Mouse (Mus musculus): ENCODE measurements around the gene Dcp1a.
"Not testable (repeated sequence)": the region's sequence is repeated elsewhere in the genome, so short reads cannot be mapped to it uniquely, and the experiment has no call there.

Gene Dcp1a

DNA sequence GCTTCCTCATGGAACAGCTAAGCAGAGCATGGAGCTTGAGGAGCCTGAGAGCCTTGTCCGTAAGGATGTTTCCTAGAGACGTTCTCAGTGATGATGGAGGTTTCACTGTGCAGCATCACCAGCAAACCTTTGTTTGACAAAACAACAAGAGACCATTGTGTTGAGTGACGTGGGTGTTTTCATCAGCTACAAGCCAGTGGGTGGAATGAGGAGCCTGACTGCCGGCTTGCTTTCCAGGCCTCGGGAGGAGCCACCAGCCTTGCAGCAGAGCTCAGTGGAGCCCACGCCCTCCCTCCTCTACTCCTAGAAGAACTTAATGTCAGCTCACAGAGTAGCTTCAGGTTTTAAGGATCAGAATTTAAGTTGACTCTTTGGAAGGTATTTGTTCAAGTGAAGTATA, 44.0 kb downstream of the Dcp1a start:
- DNase-seq: no peak

DNA sequence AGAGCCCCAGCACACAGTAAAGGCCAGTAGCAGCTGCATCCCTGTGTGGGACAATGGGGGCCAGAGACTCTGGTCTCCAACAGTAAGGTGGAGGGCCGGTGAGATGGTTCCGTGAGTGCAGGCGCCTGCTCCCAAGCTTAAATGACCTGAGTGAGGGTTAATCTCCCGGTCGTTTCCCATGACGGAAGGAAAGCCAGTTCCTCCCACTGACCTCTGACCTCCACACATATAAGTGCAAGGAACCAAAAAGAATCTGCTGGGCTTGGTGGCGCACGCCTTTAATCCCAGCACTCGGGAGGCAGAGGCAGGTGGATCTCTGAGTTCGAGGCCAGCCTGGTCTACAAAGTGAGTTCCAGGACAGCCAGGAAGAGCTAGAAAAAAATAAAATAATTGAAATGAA, 49.1 kb downstream of the Dcp1a start:
- DNase-seq: no peak

DNA sequence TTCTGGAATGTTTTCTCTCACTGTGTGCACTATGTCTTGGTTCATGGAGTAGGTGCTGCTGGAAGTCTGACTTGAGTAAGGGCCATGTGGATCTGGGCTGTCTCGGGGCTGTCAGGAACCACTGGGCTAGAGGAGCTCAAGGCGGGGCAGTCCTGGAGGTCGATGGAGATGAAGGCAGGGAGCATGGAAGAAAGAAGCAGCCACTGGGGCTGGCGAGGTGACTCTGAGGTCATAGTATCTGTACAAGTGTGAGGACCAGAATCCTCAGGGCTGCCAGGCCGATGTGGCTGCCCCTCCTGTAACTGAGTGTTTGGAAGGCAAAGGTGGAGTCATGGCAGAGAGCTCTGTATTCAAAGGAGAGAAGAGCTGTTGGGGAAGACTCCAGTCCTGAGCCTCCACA, 49.6 kb downstream of the Dcp1a start:
- no peak for DNase-seq

DNA sequence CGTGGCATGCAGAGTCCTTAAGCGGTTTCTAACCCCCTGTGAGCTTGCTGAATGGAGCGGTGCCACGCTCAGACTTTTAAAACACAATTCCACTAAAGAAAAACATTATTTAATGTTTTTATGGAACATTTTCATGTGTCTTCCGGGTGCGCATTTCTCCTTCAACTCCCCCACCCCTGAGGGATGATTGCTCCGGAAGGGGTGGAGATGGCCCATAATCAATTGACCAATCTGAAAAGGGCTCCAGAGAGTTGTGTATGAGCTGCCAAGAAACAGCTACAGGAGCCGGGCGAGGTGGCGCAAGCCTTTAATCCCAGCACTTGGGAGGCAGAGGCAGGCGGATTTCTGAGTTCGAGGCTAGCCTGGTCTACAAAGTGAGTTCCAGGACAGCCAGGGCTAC, 50.1 kb downstream of the Dcp1a start:
- DNase-seq: no peak

DNA sequence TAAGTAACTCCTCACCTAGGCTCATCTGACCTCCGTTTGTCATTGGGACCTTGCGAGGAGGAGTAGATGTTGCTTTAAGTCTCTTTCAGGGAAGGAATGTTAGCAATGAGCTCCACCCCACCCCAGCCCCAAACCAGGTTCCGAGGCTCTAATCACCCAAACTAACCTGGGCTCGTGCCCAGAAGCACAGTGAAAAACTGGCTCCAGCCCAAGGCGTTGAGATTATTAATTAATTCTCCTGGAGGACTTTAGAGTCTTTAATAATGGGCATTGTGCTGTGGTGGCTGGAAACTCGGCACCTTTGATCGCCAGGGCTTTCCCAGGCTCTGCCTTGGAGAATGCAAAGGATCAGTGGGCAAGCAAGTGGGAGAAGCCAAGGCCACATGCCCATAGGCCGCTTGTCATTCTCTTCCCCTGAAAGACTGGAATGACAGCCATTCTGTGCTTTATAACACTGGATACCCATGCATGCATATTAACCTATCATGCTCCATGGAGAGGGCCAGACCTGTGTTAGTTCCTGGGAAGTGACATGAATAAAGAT, 51.5 kb downstream of the Dcp1a start:
- DNase-seq: no peak

DNA sequence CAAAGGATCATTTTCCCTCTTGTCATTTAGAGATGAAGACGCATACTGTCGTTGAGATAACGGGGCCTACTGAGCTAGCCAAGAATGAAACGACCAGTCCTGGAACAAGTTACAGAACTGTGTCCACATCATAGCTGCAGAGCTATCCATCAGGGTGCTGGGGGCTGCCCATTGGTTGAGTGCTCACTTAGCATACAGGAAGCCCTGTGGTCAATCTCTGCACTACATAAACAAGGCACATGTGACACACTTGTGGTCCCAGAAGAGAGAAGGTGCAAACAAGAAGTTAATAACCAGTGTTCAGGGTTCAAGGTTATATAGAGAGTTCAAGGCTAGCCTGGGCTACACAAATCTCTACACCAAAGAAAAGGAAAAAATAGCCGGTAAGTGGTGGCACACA, 52.1 kb downstream of the Dcp1a start:
- no peak for DNase-seq

DNA sequence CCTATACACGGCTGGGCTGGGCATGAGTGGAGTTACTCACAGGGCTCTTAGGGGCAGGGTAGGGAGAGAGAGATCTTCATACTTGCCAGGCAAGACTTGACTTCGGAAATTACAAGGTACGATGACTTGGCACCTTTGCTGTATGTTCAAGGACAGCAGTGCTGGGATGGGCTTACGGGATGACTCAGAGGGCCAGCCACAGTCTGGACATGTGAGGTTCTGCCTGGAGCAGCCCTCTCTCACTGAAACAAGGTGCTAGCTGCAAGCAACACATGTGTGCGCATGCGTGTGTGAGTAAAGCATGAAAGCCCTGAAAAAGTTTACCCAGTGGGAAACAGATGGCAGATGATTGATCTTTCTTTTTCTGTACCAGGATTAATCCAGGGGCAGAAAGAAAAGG, 52.6 kb downstream of the Dcp1a start:
- DNase-seq: no peak

DNA sequence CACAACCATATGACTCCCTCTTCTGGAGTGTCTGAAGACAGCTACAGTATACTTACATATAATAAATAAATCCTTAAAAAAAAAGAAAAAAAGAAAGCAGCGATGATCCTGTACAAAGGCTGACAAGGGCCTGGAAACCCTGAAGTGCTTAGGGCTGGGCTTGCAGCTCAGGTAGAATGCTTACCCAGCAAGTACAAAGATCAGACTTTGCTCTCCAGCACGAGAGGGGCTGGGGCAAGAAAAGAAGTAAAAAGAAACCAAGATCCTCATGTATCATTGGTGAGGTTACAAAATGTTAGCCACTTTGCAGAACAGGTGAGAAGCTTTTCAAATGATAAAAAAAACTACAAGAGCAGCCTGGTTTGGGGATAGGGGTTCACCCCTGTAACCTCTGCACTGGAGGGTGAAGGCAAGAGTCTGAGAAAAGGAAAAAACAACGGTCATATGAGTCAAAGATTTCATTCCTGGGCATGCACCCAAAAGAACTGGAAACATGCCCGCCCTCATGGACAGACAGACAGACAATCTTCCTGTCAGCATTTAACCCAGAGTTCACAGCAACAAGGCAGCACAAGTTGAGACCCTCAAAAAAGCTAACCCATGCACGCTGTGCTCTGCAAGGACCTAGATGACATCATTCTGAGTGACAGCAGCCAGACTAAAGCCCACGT, 54.6 kb downstream of the Dcp1a start:
- DNase-seq: no peak

DNA sequence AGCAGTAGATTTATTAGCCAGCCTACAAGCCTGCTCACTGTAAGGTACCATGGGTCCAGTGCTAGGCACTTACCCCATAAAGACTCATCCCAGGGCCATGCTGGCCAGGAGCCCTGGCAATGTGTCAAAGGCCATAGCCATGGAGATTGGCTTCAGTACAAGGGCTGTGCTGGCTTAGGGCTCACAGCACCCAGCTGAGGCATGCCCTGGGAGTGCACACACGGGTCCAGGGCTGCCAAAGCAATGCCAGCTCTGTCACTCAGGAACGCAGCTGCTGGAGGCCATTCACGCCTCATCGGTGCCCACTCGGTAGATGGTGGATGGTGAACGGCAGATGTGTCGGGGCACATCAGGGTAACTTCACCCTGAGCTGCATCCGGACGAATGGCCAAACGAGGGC, 62.2 kb downstream of the Dcp1a start:
- no peak for DNase-seq

DNA sequence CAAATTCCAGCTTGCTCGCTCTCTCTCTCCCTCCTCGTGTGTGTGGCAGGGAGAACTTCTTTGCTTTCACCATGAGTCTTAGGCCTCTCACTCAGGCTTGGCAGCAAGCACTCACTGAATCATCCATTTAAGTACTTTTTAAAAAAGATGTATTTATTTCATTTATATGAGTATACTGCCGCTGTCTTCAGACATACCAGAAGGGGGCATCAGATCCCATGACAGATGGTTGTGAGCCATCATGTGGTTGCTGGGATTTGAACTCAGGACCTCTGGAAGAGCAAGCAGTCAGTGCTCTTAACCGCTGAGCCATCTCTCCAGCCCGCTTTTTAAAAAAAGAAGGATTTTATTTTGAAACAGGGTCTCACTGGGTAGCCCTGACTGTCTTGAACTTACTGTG, 64.0 kb downstream of the Dcp1a start:
- DNase-seq: not testable (repeated sequence)

DNA sequence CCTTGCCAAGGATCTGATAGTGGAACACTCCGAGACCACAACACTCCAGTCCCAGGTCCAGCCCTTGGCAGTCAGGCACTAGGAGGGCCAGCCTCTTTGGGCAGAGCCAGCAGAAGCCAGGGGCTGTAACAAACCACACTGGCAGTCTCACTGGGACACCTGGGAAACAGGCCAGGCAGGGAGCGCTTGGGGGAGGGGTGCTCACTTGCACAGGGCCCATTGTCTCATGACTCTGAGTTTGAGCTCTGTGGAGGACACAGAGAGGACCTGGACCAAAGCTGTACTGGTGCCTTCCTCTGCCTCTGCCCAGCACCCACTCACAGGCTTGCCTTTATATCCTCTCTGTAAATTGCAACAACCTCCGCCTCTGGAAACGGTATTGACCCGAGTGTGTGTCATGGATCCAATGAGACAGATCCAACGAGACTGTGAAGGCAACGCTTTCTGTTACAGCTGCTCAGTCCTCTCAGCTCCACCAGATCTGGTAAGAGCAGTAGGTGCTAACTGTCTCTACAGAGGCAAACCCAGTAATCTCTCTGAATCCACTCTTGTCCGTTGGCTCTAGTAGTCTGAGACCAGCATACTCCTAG, 68.9 kb downstream of the Dcp1a start, which contains the start of gene Tkt:
TSS of gene Tkt (plus strand) at position 229 of the 590 bp plus-strand sequence.
- peak; percentile 53 for DNase-seq

DNA sequence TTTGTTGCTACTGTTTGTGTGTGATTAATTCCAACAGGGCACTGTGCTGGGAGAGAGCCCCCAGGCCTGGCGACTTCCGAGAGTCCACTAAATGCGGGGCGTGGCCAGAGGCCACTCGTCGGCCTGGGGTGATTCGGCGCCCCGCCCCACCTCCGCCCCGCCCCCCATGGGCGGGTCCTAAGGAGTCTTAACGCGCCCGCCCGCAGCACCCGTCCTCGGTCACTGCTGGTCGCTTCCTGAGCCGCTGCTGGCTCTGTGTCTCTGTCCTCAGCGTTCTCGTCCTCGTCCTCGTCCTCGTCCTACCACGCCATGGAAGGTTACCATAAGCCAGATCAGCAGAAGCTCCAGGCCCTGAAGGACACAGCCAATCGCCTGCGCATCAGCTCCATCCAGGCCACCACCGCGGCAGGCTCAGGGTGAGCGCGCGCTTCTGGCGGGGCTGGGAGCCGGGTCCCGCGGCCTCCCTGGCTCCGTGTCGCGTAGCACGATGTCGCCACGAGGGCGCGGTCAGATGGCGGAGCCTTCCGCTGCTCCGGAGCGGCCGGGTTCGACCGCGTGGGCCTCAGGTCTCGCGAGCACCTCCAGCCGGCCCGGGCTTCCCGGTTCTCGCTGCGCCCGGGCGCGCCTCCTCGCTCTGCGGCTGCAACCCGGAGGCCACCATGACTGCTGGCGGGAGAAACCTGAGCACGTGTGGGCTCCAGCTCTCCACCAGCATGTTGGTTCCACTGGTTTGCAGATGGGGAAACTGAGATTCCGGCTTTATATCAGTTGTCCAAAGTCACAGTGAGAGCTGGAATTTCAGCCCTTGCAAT, 69.8 kb downstream of the Dcp1a start:
- peak; percentile 93 for DNase-seq

DNA sequence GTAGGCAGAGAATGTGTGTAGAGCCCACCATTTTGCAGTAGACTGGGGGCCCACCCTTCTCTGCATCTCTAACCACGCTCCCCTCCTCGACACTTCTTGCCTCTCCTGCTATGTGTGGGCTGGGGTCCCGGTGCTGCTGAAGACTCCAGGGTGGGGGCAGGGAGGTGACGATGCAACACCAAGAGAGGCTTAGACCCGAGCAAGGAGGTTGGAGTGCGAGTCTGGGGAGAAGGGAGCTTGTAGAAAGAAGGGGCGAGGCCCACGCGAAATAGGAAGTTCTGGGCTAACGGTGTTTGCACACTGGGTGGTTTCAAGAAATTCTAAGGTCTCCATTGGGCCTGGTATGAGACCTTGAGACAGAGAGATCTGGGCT, 70.4 kb downstream of the Dcp1a start:
- DNase-seq: no peak

DNA sequence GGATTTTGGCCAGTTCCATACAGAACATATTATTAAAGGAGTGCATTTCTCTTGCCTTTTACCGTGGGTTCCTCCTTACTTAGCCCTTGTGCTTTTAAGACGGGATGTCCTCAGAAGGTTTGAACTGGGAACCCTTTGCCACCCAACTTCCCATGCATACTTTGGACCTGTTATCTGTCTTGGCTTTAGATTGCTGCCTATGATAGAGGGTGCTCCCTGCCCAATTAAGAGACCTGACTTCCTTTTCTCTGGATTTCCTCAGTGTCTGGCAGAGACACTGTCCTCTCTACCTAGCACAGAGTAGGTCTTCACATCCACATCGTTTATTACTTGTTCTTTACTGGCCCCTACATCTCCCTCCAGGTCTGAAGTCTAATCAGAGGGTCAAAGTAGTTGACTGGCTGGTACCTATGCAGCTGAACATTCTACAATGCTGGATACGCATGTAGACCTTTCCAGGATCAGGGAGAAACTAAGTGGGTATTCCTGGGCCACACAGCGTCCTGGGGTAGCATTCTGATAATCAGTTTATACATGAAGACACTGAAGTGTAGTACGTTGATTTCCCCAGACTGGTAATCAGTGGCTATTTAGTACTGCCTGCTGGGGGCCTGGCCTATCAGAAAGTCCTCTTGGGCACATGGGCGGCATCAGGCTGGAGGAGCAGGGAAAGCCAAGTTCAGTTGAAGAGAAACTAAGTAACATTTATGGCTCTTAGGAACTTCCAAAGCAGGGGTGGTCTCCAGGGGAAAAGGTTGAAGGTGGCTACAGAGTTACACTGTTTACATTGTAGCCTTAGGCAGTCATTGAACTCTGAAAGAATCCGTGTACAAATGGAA, 71.1 kb downstream of the Dcp1a start:
- no peak for DNase-seq

DNA sequence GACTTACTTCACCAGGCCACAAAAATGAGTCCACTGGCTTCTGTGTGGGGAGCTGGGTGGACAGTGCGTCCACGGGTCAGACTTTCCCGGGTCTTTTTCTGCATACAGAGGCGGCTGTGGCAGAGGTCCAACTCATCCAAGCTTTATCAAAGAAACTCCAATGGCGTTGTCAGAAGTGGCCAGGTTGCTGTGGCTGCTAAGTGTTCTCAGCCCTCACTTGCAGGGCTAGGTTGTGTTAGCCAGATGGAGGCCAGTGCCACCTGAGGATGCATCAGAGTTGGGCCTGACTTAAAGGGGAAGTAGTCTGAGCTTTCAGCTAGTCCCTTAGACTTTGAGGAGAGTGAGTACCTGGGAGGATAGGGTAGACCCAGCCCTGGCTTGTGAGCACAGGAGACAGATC, 72.2 kb downstream of the Dcp1a start:
- no peak for DNase-seq

DNA sequence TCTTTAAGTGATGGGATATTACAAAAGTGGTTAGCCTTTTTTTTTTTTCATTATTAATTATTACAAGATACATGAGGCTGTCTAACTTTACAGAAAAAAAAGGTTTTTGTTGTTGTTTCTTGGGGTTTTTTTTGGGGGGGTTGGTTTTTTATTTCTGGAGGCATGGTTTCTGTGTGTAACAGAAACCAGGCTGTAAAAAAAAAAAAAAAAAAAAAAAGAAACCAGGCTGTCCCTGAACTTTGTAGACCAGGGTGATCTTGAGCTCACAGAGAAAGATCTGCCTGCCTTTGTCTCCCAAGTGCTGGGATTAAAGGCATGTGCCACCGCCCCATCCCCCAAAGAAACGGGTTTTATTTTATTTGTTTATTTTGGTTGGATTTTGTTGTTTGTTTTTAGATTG, 72.6 kb downstream of the Dcp1a start:
- no peak for DNase-seq

DNA sequence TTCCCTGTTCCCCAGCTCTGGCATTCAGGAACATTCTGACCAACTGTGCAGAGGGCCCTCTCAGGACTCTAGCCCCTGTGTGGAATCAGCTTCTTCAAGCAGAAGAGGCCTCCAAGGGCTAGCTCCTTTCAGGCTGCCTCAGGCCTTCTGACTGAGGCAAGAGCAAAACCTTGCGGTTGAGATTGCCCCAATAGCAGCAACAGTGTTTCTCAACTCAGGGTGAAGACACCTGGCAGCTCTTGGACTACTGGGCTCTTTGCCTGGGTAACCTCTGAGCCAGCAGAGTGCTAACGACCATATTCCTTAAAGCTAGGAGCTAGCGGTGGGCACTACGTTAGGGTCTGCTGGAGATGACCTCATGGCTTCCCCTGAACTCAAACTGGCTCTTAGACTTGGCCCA, 73.8 kb downstream of the Dcp1a start:
- DNase-seq: no peak

DNA sequence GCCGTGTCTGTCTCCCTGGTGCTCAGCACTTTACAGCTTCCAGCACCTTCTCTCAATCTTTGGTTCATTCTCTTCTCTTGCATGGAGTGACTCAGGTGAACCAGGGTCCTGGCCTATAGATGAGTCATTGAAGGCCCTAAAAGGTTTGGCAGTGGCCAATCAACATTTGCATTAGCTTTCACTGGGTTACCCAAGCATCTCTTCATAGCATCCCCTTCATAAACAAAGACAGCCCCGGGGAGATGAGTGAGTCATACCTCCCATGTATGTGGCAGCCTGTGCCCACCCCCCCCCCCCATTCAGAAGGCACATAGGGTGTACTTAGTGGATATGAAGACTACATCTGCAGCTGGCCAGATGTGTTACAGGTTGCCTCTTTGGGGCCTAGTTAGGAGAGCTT, 77.3 kb downstream of the Dcp1a start:
- DNase-seq: no peak

DNA sequence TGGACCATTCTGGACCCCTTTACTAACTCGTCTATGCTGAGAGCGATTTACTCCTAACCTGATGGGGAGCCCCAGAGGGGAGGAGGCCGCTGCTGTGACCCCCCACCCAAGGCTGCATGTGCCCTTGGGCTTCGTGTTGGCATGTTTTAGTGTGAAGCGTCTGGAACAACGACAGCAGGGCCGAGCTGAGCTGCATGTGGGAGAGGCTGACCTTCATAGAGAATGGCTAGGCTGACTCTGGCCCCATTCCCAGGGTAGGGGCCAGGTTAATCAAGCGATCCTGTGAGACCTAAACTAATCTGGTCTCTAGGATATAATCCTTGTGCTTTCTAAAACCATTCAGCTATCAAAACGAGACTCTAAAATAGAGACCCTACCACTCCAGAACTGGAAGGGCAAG, 78.4 kb downstream of the Dcp1a start:
- DNase-seq: no peak

DNA sequence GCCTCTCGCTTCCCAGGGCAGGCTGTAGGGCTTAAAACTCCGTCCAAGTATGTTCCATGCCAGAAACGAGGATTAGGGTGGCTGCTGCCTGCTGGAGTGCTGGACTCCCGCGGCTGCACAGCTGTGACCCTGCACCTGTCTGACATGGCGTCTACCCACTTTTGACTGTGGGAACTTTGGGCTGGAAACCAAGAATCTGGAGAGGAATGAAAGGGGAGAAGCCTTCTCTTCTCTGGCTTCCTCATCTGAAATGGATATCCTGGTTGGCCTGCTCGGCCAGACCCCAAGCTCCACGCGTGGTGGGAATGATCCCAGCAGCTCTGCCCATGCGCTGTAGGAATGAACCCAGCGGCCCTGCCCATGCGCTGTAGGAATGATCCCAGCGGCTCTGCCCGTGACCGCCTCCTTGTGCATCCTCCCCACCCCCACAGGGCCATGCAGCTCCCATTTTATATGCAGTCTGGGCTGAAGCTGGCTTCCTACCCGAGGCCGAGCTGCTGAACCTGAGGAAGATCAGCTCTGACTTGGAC, 80.1 kb downstream of the Dcp1a start:
- peak; percentile 46 for DNase-seq

DNA sequence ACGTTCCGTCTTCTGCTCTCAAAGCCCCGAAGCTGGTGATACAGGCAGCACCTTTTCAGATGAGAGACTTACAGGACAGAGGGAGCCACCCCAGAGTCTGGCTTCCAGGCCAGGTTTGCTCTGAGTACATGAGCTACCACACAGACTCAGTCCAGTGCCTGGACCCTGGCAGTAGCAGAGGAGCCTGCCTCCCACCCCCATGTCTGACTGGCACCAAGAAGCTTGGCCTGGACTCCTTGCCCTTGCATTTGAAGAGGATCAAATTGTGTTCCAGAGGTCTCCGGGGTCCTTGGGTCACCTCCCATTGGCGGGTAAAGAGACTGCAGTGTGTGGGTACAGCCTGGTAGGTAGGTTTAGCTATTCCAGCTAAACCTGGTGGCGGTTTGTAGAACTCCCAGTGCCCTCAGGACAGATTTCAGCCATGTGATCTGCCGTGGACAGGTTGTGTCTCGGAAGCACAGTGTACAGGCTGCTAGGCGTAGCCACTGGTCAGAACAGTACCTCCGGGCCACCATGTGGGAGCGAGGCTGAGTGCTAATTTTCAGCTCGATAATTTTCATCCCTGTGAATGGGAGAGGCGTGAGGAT, 81.6 kb downstream of the Dcp1a start:
- DNase-seq: no peak

DNA sequence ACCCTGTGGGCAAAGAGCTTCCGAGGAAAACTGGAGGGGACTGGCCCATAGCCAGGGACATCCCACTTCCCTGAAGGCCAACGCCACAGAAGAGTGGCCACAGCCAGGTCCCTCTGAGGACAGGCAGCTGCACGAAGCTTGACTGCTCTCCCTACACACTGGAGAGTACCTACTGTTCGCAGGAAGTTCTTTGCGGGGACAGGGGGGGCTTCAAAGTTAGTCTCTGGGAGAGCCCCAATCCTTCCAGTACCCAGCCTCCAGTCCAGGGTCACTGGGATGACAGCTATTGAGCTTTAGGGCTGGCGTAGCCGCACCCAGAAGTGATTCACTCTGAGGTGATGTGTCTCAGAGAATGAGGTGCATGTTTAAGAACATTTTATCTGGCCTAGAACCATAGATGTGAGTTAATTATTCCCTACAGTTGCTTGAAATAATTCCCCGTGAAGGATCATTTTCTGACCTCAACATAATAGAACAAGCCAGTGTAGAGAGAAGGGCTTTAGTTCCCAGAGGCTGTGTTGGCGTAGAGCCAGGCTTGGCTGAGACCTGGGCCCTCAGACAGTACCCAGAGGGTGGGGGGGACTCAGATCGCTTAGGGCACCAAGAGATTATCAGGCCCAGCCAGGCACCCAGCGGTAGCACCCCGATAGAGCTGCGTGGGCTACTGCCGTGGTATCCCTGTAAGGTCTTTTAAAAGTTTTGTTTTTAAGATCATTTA, 82.3 kb downstream of the Dcp1a start:
- DNase-seq: no peak

Data from cerebellum, adult 11 months (tissue).